Mouse (Mus musculus) kidney, postnatal 25 days (tissue): ENCODE data around the gene Grb14.

Experiments used
- DNase-seq, 2 experiments: peaks; one replicate each; pipeline ENCODE4 v3.0.0; 2021; ENCODE audit warnings: mixed read lengths in 2 of 2

Gene Grb14

DNA sequence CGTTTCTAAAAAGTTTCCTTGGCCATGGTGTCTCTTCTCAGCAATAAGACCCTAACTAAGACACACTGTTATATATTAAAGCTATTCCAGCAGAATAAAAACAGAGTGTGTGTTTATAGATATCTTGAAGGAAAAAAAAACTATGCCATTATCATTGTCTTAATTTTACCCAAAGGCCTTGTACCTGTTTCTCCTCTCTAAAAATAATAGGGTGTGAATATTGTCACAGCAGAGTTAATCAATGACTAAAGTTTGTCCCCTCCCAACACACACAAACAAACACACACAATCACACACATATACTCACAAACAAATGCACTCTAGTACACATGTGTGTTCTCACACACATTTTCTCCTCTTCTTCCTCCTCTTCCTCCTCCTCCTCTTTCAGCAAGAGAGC lies at the start of gene Grb14:
Gene Grb14 (minus strand): TSS at position 101 of the 400 bp plus-strand sequence.
- no peak for DNase-seq

DNA sequence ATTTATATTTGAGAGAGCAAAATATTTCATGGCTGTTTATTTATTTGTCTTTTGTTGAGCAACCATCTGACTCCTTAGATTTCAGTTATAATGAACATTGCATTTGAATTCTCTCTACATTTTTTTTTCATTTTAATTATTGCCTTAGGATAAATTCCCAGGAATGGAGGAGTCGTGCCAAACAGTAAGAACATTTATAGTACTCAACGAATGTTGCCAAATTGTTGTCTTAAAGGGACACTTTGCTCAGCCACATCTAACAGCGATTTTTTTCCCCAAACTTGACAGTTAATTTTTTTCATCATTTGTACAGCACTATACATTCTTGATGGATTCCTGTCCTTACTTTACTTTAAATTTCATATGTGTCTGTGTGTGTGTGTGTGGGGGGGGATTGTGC lies 47.4 kb upstream of the Grb14 start:
- no peak for DNase-seq

DNA sequence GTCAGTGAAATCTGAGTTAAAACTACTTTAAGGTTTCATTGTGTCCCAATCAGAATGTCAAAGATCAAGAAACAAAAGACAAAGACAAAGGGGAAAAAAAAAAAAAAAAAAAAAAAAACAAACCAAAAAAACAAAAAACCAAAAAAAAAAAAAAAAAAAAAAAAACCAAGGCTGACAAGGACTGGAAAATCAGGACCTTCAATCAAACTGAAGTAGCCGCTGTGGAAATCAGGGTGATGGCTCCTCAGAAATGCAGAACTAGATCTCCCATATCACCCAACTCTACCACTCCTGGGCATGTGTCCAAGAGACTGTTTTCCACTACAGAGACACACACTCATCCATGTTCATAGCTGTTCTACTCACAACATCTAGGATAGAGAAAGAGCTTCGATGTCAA lies 29.0 kb upstream of the Grb14 start:
- no peak for DNase-seq

DNA sequence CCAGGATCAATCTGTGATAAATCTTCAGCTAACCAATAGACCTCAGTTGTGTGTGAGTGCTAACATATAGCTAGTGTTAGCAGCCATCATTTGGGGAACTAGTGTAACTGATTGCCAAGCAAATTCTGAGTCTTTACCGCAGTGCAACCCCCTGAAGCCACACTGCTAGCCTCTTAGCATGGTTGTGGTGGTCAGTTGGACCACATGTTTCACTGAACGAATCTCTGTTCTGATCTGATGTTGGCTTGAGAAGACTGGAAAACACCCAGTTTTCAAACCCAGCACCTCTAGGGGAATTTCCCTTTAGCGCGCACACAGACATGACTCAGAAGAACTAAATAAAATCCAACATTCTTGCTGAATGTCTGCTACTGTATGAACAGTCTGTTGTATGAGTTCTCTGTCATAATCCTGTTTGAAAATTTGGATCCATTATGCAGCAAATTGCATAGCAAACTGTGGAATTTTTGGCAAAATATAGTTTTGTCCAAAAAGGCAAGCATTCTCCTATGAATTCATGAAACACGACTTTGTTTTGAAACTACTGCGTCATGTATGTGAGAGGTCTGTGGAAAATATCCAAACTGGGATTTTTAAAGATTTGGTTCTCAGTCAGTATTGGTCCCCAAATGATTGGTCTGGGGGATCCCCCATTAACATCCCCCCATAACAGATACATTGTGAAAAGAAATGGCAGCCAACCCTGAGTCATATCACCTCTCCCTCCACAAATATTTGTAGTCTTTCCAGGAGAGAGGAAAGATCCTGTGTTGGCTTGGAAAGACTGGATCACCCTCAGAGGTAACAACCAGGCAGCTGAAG lies 27.6 kb upstream of the Grb14 start:
- no peak for DNase-seq

DNA sequence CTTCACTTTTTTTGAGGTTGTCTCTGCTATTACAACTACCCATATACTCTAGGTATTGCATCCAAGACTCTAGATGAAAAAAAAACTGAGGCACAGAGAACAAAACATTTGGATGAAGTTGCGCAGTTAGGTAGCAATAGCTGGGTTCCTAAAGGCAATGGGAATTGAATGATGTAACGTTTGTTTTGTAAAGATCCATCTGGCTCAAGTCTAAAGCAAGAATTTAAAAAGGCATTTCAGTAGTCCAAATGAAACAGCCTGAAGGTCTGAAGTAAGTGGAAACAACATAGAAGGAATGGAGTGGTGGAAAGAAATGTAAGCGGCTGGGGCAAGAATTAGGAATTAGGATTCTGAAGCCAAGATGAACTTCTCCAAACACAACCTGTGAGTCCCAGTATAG lies 26.0 kb upstream of the Grb14 start:
- DNase-seq: no peak

DNA sequence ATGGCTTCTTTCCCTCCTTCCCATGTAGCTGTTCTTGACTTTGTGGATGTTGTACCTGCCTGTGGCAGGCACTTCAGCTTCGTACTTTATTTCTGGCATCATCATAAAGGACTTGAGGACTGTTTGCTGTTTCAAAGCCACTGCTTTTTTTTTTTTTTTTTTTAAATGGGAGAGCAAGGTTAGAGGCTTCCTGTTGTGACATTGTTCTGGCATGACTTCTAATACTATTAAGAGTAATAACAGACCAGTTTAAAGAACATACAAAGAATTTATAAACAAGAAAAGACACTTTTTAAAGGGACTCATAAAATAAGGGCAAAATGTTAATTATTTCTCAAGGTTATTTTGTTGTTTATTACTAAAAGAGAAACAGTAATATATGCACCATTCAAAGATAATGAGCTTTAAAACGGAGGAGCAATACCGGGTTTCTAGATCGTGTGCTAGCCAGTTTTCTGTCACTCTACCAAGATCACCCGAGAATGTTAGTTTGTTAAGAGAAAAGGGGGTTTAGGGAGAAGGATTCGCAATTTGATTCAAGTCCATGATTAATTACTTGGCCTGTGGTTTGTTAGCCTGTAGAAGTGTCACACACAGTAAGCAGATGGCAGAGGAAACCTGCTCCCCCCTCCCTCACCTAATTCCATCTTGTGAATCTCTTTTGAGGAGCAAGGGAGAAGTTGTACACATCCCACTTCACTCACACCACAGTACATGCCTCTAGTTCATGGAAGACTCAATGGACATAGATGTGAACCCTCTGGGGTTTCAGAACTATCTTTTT lies 23.6 kb upstream of the Grb14 start:
- DNase-seq: no peak

DNA sequence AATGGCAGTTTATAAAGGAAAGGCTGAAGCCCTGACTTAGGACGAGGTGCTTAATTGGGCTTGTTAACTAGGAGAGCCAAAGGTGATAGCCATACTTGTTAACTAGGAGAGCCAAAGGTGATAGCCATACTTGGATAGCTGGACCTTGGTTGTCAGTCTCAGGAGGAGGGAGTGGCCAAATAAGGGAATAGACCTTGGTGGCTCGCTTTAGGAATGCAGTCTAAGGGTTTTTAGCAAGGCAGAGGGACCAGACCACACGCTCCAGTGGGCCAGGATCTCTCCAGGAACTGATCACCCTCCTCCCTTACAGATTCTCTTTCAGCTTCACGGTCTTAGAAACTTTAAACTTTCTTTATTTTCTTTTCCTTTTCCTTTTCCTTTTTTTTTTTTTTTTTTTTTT lies 13.4 kb upstream of the Grb14 start:
- no peak for DNase-seq

DNA sequence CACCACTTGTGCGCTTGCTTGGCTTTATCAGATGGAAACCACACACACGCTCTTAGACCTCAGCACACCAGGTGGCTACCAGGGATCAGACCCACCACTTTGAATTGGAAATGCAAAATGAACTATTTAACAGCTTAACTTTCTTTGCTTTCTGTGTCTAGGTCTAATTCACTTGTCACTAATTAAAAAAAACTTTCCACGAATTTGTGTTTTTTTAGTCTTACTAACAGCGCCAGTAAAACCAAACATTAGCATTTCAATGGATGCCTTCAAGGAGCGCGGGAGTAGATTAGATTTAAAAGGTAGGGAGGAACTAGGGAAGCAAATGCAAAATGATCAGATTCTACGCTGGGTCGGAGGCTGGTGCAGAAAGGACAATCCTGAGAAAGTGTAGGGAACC lies 12.8 kb upstream of the Grb14 start:
- no peak for DNase-seq

DNA sequence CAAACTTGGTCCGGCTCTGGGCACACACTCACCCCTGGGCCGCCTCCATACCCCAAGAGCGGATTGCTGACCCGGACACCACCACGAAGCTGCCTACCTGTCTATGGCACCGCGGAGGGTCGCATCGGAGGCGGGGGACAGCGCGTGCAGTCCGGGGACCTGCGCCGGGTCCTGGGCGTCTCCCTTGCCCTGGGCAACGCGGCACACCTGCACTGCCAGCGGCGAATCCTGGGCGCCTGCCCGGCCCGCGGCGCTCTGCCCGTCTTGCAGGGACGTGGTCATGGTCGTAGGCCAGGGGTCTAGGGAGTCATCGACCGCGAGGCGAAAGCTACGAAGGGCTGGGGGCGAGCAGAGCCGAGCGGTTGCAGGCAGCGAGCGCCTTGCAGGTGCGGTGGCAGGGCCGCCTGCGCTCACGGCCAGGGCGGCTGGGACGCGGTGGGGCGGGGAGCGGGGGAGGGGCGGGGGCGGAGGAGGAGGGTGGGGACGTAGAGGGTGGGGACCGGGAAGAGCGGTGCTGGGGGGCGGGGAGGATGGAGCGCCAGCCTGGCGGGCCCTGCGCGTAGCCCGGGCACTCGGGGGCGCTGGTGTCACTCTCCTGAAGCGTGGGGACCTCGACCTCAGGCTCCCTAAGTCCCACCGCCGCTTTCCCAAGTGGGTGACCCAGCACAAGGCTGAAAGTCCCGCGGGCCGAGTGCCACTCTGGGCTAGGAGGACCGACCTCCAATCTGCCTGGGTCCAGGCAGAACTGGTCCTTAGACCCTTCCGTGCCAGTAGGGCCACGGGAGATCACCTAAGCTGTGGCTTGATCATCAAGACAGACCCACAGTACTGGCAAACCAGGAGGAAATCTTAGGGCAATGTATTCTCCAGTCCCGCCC lies 2.2 kb downstream of the Grb14 start:
- DNase-seq: peak; percentile 70 to 87

DNA sequence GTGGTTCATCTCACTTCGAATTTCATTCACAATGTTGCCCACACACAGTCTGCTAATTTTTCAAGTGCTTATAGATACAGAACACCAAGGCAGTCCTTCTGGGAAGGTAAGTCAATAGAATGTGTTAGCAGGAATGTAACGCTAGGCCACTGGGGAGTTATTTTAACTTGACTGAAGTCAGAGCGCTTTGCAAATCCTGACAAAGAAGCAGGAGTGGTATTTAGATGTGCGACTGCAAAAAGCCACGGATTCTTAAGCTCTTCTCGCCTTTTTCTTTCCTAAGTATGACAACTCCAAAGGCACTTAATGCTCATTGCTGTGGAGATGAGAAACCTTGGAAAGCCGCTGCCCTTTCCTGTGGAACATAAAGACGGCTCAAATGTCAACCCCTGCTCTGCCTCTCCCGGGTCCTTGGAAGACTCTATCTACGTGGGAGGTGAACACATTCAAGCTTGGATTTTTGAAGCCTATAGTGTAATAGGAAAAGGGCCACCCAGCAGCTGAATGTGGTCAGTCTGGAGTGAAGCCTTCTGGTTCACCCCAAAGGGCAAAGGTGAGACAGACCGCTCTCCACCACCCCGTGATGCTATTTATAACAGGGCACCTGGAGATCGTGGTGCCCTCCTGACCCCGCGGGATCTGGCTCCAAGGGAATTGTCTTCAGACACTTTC lies 3.0 kb downstream of the Grb14 start:
- peak in 1 of 2 experiments; percentile 10 for DNase-seq

DNA sequence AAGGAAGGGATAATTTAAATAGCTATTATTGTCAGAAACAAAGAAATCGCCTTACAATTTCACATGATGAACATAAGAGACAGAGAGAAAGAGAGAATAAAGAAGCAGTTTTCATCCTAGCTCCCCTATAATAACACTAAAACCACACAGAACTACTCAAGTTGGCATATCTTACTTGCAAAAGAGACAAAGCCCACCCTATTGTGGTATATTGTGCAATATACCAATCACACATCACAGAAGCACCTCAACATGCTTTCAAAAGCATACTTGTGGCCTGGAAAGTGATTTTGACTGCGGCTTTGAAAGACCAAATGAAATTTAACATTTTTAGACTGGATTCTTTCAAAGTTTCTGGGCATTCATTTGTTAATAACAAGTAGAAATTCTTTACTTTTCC lies 7.4 kb downstream of the Grb14 start:
- no peak for DNase-seq

DNA sequence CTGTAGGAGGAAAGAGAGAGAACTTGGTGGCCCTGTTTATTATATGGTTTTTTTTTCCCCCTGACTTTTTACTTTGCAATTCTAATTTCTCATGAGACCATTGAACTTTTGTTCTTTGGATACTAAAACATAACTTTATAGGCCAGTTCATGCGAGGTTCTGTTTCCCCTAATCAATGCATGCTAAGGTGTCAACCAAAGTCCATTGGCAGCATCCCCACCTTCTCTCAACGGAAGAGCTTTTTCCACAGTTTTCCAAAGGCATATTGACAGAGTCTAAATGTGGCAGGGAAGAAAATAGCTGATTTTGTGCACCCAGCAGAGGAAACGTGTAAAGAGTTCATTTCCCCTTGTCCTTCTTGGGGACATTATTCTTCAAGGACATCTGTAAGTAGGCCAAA lies 10.2 kb downstream of the Grb14 start:
- DNase-seq: no peak

DNA sequence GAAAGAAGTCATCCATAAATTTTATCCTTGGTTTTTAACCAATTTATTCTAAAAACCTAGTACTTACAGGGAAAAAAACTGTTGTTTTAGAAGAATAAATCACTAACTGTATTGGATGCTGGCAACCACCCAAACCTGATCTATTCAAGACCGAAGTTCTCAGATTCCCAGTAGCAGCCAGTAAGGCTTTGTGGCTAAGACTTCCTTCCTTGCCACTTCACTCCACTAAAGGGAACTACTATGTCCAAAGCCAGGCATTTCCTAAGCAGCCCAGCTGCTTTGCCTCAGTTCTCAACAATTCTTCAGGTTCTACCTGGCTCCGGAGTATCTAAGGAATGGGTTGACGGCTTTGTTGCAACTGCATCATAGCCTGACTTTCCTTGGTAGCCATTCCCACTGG lies 14.7 kb downstream of the Grb14 start:
- DNase-seq: no peak

DNA sequence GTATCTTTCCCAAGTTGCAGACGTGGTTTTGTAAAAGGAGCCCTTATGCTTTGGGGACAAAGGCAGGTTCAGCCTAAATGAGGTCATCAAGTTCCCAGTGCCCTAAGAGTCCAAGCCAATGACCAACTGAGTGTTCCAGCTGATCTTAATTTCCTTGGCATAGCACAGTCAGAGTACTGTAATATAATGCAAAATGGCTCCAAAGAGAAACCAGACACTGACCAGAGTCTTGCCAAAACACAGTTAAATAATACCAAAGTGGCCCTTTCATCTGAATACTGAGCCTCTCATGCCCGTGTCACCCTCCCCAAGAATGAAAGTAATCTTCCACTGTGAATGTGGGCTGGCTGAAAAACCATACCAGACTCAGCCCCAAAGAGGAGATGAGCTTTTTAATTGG lies 17.4 kb downstream of the Grb14 start:
- no peak for DNase-seq

DNA sequence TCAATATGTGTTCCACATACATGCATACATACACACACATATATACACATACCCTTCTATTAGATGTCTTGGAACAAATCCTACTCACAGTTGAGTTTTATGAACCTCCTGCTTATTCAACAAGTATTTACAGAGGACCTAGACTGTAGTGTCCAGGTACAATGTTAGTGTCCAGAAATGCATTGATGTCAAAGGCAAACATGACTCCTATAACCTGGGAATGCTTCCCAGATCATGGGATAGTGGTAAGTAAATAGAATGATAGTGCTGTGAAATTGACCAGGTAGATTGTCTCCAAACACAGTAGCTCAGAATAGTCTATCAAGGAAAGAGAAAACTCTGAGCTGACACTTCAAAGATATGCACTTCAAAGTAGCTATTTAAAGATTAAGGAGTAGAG lies 19.7 kb downstream of the Grb14 start:
- no peak for DNase-seq

DNA sequence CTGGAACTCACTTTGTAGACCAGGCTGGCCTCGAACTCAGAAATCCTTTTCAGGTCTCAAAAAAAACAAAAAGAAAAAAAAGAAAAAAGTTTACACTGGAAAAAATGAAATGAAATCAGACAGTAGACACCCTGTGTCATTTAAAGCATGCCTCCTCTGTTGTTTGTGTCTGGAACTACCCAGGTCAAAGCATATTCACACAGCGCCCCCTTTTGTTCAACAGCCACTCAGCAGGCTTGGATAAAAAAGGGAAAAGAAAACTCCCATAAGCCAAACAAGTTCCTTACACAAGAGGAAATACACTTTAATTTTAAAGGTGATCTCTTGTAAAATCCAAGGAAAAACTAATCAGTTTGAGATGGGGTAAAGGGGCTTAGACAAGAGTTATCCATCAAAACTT lies 21.4 kb downstream of the Grb14 start:
- peak; percentile 43 to 67 for DNase-seq

DNA sequence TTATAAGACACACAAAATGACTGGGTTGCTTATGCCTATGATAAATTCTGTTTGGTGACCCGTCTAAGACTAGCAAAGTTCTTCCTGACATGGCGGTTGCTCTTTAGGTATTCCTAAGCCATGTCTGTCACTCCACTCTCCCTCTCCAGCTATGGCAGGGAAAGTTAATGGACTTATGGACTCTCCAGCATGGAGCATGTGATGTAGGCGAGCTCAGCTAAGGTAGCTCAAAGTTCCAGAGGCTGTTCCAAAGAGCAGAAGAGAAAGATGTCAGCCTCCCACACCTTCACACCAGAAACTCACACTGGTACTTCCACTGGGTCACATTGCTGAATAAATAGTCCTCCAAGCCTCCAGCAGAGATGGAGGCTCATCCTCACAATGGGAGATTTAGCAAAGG lies 22.2 kb downstream of the Grb14 start:
- DNase-seq: peak; percentile 13 to 53

DNA sequence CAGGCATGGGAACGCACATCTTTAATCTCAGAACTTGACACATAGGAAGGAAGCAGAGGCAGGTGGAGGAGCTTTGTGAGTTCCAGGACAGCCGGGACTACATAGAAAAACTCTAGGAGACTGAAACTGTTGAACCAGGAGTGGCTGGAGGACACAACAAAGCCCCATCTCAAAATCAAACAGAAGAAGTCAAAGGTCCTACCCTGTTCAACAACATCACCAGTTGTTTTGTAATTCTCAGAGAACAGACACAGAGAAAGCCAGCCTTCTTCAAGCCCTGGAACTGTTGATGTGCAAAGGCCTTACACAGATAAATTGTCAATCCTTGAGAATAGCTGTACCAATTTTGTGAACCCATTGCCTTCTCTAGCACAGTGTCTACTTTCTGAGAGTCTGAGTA lies 29.7 kb downstream of the Grb14 start:
- no peak for DNase-seq

DNA sequence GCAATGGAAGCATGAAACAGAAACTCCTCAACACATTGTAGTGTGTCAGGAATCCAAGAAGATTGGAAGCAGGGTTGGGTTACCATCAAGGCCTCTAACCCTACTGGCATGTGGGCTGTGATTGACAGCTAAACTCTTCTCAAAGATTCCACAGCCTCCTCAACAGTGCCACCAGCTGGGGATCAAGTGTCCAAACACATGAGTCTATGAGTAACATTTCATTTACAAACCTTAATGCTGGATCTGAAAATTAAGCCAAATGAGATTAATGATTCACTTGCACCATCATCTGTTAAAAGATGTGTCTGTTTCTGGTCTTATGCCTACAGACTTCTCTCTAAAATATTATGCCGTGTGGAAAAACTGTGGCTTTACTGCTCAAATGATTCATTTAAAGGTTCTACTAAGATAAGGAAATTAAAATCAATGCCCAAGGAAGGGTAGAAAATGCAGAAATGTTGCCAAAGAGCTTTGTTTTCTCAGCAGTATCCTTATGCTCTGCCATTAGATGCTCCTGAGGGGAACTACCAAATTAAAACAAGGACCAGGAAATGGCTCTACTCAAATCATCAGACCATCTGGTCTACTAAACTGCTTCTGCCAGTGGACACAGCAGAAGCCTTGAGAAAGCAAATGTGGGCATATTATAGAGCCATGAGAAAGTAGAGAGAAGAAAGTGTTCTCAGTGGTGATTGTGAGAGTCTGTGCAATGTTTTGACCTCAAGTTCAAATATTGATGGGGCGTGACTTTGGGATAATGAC lies 35.2 kb downstream of the Grb14 start:
- DNase-seq: peak in 1 of 2 experiments; percentile 46

DNA sequence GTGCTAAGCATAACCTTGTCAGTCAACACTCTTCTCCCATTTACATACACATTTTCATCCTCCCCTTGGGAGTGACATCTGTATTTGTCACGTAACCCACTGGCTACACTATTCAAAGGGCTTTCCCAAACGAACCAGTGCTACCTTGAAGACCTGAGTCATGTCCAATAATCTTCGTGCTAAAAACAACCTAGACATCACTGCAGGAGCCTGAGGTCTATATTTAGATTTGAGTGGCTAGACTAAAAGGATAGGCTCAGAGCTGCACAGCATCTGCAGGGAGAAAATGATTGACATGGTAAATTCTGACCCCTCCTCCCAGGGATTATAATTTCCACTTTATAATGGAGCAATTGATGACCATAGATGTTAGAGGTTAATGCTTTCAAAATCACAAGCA lies 37.0 kb downstream of the Grb14 start:
- no peak for DNase-seq

DNA sequence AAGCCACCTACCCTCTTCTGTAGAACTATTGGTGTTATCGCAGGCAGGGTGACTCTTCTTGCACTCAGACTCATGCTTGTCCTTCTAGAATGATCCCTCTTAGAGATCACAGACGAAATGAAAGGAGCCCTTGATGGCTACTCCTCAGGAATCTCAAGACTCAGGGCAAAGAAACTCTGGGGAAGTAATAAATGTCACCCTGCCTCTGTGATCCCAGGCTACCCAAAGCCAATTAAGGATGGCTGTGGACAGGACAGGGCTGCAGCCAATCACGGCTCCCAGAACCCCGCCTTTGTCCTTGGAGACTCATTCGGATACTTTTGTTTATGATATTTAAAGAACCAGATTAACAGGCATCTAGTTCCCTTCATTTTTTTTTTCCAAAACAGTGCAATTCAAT lies 49.2 kb downstream of the Grb14 start:
- no peak for DNase-seq

DNA sequence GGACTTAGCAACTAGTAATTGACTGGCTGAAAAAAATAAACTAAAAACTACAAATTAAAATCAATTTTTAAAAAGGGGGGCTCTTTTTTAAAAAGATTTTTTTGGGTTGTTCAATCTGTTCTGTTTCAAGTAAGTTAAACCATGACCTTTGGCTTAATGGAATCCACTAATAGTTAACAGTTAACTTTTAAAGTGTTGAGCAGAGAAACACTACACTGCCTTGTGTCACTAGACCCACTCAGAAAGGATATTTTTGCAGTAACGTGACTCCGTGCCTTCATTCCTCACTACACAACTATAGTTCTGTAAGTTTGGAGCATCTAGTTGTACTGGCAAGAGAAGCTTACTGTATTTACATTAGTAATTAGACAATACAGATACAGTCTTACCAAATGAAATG lies 50.2 kb downstream of the Grb14 start:
- DNase-seq: no peak
